Comparison of ENCODE assay signal across 10 mouse cellular contexts in the genomic region with DNA sequence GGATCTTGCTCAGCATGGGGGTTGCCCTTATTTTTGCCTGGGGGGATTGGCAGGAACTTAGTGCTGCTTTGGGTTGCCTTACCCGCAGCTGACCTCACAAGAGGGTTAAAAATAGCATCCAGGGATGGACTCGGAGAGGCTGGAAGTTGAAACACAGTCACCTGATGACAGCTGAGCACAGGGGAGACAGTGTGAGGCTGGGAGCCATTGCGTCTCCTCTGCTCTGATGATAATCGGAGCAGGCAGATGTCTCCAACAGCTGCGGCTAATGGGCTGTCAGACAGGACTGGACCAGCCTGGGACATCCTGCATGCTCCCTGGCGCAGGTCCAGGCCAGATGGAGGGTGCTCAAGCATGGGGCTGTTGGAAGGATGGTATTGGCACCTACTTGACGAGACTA.
DNase-seq lines count a peak whose midpoint lies in the region; ATAC-seq lines count a peak whose summit lies in the region.
"Had no signal": no experiment of that assay in that cellular context is flagged by ENCODE, and none has a peak within 500 bp of the region (broad histone marks: within the 10 kb centered on the region; RNA-seq: fewer than 3 reads in every experiment).

No protein-coding gene starts in this region.

- H3K27ac ChIP-seq in kidney, embryonic 15.5 days = no peak overlapping the region
- no peak overlapping the region for H3K27ac ChIP-seq in embryonic facial prominence, embryonic 15.5 days (replicated peaks)
- H3K27ac ChIP-seq: embryonic facial prominence, embryonic 13.5 days had no signal

- H3K4me2 ChIP-seq in kidney, embryonic 15.5 days = no peak overlapping the region
- no peak overlapping the region for H3K4me2 ChIP-seq in embryonic facial prominence, embryonic 15.5 days (replicated peaks)
- H3K4me2 ChIP-seq: embryonic facial prominence, embryonic 13.5 days had no signal

- H3K36me3 ChIP-seq in kidney, embryonic 15.5 days = no peaks in the 10 kb centered on the region
- no peaks in the 10 kb centered on the region for H3K36me3 ChIP-seq in embryonic facial prominence, embryonic 15.5 days
- H3K36me3 ChIP-seq: embryonic facial prominence, embryonic 13.5 days had no signal

- intact Hi-C loops in heart, postnatal 25 days (cut with DNase I) = no loop called here

- H3K9me3 ChIP-seq in kidney, embryonic 15.5 days (replicated peaks) = no peaks in the 10 kb centered on the region
- no peaks in the 10 kb centered on the region for H3K9me3 ChIP-seq in embryonic facial prominence, embryonic 15.5 days (replicated peaks)
- H3K9me3 ChIP-seq: embryonic facial prominence, embryonic 13.5 days had no signal

- peak; percentile 16 for DNase-seq in kidney, adult 11 months
- peak; percentile 2 for DNase-seq in heart, postnatal 25 days (ENCODE audit: low spot score)
- peak; percentile 54 for DNase-seq in lung, postnatal 14 days
- no peak for DNase-seq in thymus, postnatal 0 days (ENCODE audit: low spot score)
- no peak for DNase-seq in adrenal gland, adult 18-20 months (ENCODE audit: low spot score in 2 of 2)
- no peak for DNase-seq in thymus, postnatal 14 days
- DNase-seq: layer of hippocampus, postnatal 36 days had no signal

- WGBS in kidney, embryonic 15.5 days = 52% methylated on average over 7 of the region's 7 CpGs
- 23% methylated on average over 7 of the region's 7 CpGs for WGBS in embryonic facial prominence, embryonic 15.5 days

- H3K9ac ChIP-seq in kidney, embryonic 15.5 days = no peak overlapping the region
- H3K9ac ChIP-seq in embryonic facial prominence, embryonic 15.5 days = no peak overlapping the region
- H3K9ac ChIP-seq: embryonic facial prominence, embryonic 13.5 days had no signal

- no peak for ATAC-seq in kidney, embryonic 15.5 days (replicated peaks; ENCODE audit: low FRiP score)
- peak; percentile 75 for ATAC-seq in embryonic facial prominence, embryonic 15.5 days (ENCODE audit: insufficient number of reproducible peaks, low FRiP score, low TSS enrichment, low read depth)

- no peak overlapping the region for H3K4me3 ChIP-seq in kidney, embryonic 15.5 days (replicated peaks)
- no peak overlapping the region for H3K4me3 ChIP-seq in embryonic facial prominence, embryonic 15.5 days (replicated peaks)
- H3K4me3 ChIP-seq: embryonic facial prominence, embryonic 13.5 days had no signal

- no peaks in the 10 kb centered on the region for H3K27me3 ChIP-seq in kidney, embryonic 15.5 days
- H3K27me3 ChIP-seq in embryonic facial prominence, embryonic 15.5 days = no peaks in the 10 kb centered on the region
- H3K27me3 ChIP-seq: embryonic facial prominence, embryonic 13.5 days had no signal

- peaks cover 21% of the 10 kb centered on the region for H3K4me1 ChIP-seq in kidney, embryonic 15.5 days
- 0 out of 2 replicates have a peak, but pooled peaks cover 5% of the 10 kb centered on the region for H3K4me1 ChIP-seq in embryonic facial prominence, embryonic 15.5 days

Comparison
In these comparisons a context has a peak if more than half of its experiments do, and no peak if none do; other contexts are left out.
1. DNase-seq: peak in kidney, adult 11 months (single experiment), heart, postnatal 25 days (single experiment) and lung, postnatal 14 days (single experiment); none in thymus, postnatal 0 days (single experiment), adrenal gland, adult 18-20 months (0 of 2) and thymus, postnatal 14 days (single experiment).